Mouse (Mus musculus) layer of hippocampus, postnatal 14 days (tissue): ENCODE results near the gene Sar1b. TPM values are rescaled to one million over a fixed set of nuclear protein-coding genes. Genes with fewer than 3 reads are reported as not detected.
A peak's percentile ranks its signal among the peaks of the same experiment; 100 is the strongest.

Experiments used
- DNase-seq, 2 experiments: peaks; one replicate each; pipeline ENCODE4 v3.0.0; 2021 to 2022; ENCODE audit warnings: low spot score in 2 of 2, mixed read lengths in 1 of 2
- total RNA-seq, 2 experiments: library from RNA; stranded (reverse); gene quantifications; 2 replicates each; pipeline ENCODE4 v1.2.3; 2021

The Sar1b gene
- total RNA-seq, 2 experiments from 2014 or later: 71.8 to 74.5 TPM

DNA sequence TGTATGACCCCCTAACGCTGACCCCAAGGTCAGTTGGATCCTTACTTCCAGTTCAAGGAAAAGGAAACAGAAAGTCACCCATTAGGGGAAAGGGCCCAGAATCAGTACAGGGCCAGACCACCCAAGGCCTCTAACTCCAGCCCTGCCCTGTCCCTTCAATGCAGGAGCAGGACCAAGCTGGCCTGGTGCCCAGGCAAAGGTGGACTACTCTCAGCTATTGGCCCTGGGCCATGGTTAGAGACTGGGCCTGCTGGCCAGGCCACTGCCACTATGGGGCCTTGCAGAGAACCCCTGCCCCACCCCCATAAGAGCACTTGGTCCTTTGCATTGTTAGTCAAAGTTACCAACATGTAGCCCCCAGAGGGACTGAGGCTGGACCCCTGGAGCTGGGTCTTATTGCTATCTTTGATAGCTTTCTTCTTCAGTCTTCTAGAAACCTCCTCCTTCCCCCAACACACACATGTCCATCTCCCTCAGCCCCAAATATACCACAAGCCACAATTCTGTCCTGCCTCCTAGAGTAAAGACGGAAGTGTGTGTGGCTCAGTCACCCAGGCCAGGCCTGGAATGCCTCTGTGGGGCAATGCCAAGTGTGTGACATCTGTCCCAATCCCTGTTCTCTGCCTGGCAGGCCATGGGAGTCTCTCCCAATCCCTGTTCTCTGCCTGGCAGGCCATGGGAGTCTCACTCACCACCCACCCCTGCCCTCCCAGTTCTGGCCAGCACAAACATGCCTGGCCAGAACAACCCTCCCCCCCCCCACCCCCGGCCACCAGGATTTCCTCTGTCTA, 60.7 kb downstream of the Sar1b start:
- DNase-seq: no peak

DNA sequence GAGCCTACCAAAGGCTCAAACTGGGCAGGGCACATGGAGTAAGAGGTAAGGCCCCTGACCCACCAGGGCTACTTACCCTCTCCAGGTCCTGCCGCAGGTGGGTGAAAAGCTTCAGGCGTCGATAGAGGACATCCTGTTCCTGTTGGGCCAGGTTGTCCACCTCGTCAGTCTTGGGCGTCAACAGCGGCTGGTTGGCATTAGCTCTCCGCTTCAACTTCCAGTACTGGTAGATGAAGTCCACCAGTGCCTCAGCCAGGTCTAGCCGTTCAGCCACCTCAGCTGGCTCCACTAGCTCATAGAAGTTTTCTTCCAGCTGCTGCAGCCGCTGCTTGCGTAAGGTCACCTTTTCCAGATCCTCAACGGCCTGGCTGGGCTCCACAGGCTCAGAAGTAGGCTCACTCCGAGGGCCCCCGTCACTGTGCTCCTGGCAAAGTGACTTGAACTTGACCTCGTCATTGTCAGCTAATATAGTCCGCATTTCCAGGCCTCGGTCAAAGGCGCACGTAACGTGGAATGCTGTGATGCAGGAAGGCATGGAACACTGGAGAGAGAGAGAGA, 61.5 kb downstream of the Sar1b start:
- no peak for DNase-seq

DNA sequence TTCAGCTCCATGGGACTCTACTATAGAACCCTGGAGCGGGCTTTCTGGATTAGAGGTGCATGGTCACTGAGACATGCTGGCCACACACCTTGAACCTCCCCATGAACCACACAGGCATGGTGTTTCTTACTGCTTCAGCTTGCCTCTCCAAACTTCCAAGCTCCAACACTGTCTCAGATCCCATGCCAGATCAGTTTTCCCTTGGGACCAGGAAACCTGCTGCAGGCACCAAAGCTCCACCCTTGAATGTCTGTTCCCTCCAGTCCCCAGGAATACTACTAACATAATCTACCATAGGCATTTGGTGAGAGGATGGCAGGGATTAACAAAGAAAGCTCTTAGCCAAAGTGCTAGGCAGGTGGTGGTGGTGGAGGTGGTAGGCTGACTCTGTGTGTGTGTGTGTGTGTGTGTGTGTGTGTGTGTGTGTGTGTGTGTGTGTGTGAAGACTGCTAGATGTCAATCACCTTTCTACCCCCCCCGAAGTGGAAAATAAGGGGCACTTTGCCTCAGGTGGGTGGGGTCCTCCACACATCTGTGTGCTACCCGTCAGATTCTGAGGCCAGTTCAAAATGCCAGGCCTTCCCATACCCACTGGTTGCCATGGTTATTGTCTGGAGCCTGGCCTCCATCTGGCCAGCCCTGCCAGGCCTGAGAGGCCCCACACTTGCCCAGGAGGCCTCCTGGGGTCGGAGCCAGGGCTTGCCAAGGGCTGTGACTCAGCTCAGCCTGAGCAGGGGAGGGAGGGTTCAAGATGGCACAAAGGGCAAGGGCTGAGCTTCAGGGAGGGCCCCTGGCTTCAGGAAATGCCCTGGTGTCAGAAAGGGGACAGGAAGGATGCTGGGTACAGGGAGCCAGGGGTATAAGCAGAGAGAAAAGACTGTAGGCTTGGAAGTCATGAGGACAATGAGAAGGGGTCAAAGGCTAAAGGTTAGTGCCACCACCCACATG, 68.7 kb downstream of the Sar1b start:
- DNase-seq: peak in 1 of 2 experiments; percentile 18

DNA sequence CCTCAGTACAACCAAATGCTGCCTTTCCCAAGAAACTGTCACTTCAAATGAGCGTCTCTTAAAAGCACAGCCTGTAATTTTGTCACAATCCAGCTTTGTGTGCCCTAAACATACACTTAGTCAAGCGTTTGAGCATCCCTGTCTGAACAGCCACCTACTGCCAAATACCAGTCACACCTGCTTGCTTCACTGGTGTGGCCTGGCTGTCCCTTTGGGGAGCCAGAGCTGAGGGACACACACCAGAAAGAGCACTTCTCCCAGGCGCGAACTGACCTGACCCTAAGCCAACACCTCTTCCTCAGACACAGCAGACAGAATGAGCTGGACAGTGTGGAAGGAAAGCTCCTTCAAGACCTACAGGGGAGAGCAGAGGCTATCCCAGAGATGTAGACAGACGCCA, 69.5 kb downstream of the Sar1b start:
- no peak for DNase-seq

DNA sequence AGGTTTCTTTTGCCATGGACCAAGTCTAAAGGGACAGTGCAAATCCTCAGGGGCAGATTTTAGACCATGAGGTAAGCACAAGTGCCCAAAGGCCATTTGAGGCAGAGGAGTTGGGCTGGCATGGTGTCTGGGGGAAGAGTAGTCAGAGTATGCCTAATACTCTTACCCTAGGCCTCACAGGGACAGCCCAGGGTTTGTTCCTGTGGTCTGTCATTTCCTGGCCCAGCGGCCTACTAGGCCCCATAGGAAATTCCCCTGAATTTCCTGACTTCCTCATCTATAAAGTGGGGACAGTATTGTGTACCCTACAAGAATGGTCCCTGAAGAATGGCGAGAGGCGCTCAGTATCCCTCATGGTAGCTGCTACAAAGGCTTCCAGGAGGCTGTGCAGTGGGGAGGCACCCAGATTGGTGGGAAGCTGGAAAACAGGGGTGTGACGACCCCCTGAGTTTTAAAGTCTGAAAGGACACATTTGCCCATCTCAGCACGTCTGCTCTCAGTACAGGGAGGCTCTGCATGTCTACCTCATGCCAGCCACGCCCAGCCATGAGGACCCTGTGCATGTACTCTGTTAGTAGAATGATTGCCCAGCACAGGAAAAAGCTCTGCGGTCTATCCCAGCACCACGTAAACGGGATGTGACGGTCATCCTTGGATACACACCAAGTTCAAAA, 70.0 kb downstream of the Sar1b start:
- no peak for DNase-seq

DNA sequence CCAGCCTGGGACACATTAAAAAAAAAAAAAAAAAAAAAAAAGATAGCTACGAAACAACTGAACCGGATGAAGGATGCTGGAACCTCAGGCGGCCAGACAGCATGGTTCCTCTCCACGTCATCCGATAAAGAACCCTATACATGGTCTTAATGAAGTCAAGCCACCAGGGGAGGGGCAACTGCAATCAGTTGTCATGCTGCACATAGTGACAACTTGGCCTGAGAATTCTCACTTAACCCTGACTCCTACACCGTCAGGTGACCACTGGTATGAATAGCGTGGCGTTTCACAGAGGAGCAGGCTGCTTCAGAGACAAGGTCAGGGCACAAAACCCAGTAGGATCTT, 70.6 kb downstream of the Sar1b start:
- DNase-seq: no peak

DNA sequence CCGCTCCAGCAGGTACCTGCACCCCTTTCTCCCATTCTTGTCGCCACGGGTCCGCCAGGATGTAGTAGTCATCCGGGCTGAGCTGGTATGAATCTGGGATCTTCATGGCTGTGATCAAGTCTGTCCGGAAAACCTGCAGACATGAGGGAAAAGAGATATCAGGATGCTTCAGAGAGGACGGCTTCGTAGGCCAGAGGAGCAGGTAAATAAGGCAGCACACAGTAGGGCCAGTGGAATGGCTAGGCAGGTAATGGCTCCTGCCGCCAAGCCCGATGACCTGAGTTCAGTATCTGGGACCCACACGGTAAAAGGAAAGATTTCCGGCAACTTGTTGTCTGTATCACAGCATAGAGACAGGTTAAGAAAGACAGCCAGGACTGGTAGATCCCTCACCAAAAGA, 72.1 kb downstream of the Sar1b start:
- DNase-seq: no peak

DNA sequence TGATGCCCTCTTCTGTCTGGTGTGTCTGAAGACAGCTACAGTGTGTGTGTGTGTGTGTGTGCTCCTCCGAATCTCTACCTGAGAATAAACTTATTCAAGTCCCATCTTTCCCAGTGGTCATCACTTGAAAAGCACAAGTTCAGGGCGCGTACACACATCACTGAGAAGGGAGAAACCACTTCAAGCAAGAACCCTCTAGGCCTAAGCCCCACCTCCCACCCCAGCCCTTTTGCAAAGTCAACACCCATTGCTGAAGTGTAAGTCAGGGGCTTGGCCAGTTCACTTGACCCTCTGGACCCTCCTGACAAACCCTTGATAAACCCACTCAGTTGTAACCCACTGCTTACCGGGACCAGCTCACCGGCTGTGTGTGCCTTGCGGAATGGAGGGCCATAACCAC, 73.0 kb downstream of the Sar1b start:
- DNase-seq: no peak

DNA sequence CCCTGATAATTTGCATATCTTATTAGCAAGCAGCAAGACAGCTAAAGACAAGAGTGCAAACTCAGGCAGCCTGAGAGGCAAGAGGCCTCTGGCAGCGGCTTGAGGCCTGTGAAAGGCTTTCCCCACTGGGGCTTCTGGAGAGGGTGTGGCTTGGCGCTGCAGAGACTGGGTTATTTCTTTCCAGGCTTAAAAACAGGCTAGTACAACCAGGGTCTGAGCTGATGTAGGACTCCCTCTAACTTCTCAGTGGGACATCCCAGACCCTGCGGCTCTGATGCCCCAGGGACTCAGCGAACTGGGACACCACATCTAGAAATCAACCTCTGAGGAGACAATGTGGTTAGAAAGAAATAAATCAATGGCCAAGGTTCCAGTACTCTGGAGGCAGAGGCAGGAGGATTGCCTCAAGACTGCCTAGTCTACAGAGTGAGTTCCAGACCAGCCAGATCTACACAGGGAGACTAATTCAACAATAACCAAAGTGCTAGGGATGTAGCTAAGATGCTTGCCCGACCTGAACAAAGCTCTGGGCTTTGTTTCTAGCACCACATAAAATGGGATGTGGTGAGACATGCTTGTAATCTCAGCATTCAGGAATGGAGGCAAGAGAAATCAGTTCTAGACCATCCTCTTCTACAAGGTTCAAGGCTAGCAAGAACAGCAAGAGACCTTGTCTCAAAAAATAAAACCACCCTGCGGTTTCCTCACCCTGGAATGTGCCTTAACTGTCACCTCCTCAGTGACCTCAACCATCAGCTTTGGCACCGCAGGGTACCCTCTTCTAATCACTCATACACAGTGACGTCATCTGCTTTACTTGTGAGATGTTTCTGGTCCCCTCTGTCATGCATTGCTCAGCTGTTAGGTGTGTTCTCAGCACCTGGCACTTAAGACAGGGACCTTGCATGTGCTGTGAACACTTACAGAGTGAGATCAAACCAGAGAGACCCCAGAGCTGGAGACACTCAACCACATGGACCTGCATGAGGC, 74.0 kb downstream of the Sar1b start:
- no peak for DNase-seq

DNA sequence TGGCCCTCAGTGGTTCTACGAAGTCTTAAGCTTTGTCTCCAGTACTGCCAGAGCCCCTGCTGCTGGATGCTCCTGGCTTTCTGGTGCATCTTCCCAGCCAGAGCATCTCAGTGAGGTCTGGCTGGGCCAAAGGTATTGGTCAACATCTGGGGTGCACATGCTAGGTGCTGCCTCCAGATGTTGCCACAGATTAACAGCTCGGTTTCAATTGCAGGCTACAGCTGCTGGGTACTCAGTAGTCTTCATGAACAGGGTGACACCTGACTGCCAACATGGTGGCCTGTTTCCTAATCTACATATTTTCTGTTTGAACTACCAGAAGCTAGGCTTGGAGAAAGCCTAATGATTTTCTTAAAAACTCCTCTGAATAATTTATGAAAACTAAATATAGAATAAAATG, 75.6 kb downstream of the Sar1b start:
- no peak for DNase-seq

DNA sequence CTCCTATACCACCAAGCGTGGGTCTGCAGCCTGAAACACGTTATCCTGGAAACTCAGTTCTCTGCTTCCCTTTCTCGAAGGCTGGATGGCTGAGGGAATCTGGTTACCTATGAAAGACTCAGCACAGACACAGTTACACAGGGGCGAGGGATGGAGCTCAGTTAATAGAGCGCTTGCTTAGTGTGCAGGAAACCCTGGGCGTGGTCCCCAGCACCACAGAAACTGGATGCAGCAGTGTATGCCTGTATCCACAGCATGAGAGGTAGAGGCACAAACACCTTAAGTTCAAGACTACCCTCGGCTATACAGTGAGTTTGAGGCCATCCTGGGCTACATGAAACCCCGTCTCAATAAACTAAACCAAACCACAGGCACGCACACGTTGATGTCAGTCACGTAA, 76.5 kb downstream of the Sar1b start:
- no peak for DNase-seq

DNA sequence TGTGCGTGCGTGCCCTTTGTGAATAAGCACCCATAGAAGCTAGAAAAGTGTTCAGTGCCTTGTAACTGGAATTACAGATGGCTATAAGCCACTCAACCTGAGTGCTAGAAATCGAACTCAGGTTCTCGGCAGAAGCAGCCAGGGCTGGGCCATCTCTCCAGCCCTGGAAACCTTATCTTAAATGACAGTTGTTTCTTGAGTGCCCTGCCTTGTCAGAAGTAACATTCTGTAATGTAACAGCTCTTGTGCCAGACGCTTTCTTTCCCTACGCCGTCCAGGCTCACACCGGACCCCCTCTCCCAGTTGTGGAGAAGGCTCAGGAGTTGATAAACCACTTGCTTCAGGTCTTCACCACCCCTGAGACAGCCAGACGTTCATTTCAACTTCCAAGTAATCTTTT, 77.2 kb downstream of the Sar1b start:
- no peak for DNase-seq

DNA sequence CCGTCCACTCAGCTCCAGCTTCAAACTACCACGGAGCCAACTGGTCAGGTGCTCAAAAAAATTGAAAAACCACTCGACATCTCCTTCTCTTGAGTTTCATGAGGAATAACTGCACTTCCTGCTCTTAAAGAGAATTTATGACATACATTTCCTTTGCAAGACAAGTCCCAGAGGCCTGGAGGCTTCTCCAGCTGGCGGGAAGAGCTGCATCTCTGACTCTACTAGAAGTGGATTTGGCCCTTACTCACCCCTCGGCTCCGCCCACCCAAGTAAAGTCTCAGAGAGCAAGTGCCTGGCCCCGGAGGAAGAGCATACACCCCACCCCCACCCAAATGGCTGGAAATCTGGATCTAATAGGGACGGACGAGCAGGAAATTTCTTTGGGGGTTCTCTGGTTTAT, 77.7 kb downstream of the Sar1b start:
- no peak for DNase-seq

Other genes with a start within 250 kb of the Sar1b start
- 10 to 100 TPM in 1 of 2 experiments, 1 to 10 TPM in 1; 9.1 to 11.7 TPM for gene Phykpl, start 178.9 kb upstream of the Sar1b start, total RNA-seq
- gene Hnrnpab, start 156.8 kb upstream of the Sar1b start, total RNA-seq: 100 to 1,000 TPM; 166 to 174 TPM
- gene Nhp2, start 144.0 kb upstream of the Sar1b start, total RNA-seq: 10 to 100 TPM; 50.1 to 53.0 TPM
- 10 to 100 TPM; 60.5 to 65.1 TPM for gene Rmnd5b, start 127.8 kb upstream of the Sar1b start, total RNA-seq
- gene N4bp3, start 112.8 kb upstream of the Sar1b start, total RNA-seq: 10 to 100 TPM; 11.4 to 12.1 TPM
- 1 to 10 TPM in 1 of 2 experiments, under 1 TPM in 1; 0.88 to 1.3 TPM for gene D930048N14Rik, start 112.7 kb upstream of the Sar1b start, total RNA-seq
- gene 0610009B22Rik, start 74.8 kb upstream of the Sar1b start, total RNA-seq: 10 to 100 TPM; 32.6 to 37.7 TPM
- gene Sec24a, start 53 bp upstream of the Sar1b start, total RNA-seq: 10 to 100 TPM; 23.1 to 23.7 TPM
- gene Jade2, start 94.0 kb downstream of the Sar1b start, total RNA-seq: 10 to 100 TPM; 14.5 to 15.0 TPM
- 10 to 100 TPM; 28.7 to 33.7 TPM for gene Cdkn2aipnl, start 204.0 kb downstream of the Sar1b start, total RNA-seq
- gene Ube2b, start 237.1 kb downstream of the Sar1b start, total RNA-seq: 100 to 1,000 TPM; 166 to 171 TPM
- gene Cdkl3, start 240.5 kb downstream of the Sar1b start, total RNA-seq: 10 to 100 TPM; 20.4 to 20.8 TPM